Mouse (Mus musculus) gastrocnemius, adult 2 months (tissue): ENCODE measurements around the gene Nrros. TPM values are rescaled to one million over a fixed set of nuclear protein-coding genes. Genes with fewer than 3 reads are reported as not detected.

Source experiments
- DNase-seq: peaks from one replicate; pipeline ENCODE4 v3.0.0; 2022
- H3K27ac ChIP-seq: fragments of 200-600 bp; 2 replicates; pipeline ENCODE4 v1.8.1; 2022; ENCODE audit warnings: mild to moderate bottlenecking
- H3K4me3 ChIP-seq: fragments of 200-600 bp; 2 replicates; pipeline ENCODE4 v1.8.1; 2022; ENCODE audit warnings: mild to moderate bottlenecking, moderate library complexity
- CTCF ChIP-seq: fragments of 200-600 bp; IDR thresholded peaks from 2 replicates; pipeline ENCODE4 v1.8.1; 2022; ENCODE audit warnings: antibody characterized with exemption, mild to moderate bottlenecking, moderate library complexity
- intact Hi-C: fragments of 180-260 bp; cut with DNase I; formaldehyde crosslinking; loops from one replicate; pipeline ENCODE4 v1.15.1; 2025
- total RNA-seq, 2 experiments: library from RNA; stranded (reverse); gene quantifications; 2 replicates each; pipeline ENCODE4 v1.2.3; 2021

Gene Nrros
- total RNA-seq, 2 experiments from 2014 or later, result 1.6 TPM

GRCm38 (mm10) chr16:32125364-32125763, 40.0 kb downstream of the Nrros start:
- Histone ChIP-seq H3K27ac (no peak overlapping the region), H3K4me3 (no peak overlapping the region)
- intact Hi-C loops, result no loop called here
- no peak for DNase-seq
- no peak for TF ChIP-seq CTCF

GRCm38 (mm10) chr16:32124444-32125335, 40.7 kb downstream of the Nrros start:
- TF ChIP-seq CTCF, result no peak
- intact Hi-C loops, result no loop called here
- H3K4me3 ChIP-seq, result peak overlapping the region; percentile 45

GRCm38 (mm10) chr16:32124020-32124419, 41.4 kb downstream of the Nrros start:
- Histone ChIP-seq H3K27ac (no peak overlapping the region), H3K4me3 (no peak overlapping the region)
- intact Hi-C loops, result no loop called here
- no peak for TF ChIP-seq CTCF
- DNase-seq, result no peak

More at GRCm38 (mm10) chr16:32124444-32125335, 40.7 kb downstream of the Nrros start:
- no peak for DNase-seq
- H3K27ac ChIP-seq, result peak overlapping the region; percentile 38; the same call in 1 of the 2 replicates

- TF ChIP-seq CTCF, result peak; percentile 4; the same call in 1 of the 2 replicates
- intact Hi-C loops, result no loop called here
- no peak for DNase-seq
- H3K27ac ChIP-seq, result no peak overlapping the region
- no peak overlapping the region for H3K4me3 ChIP-seq
These were observed 44.9 kb downstream of the Nrros start for GRCm38 (mm10) chr16:32120454-32120853.

- TF ChIP-seq CTCF, result no peak
- Histone ChIP-seq H3K27ac (no peak overlapping the region), H3K4me3 (no peak overlapping the region)
- intact Hi-C loops, result loop anchor here (5.0 kb wide), 1 partner anchor 86 kb away; no protein-coding TSS in a partner anchor
- no peak for DNase-seq
These were observed 49.2 kb downstream of the Nrros start for GRCm38 (mm10) chr16:32116186-32116585.

GRCm38 (mm10) chr16:32115781-32116180, 49.6 kb downstream of the Nrros start:
- intact Hi-C loops, result loop anchor here (2.0 to 5.0 kb wide), 2 partner anchors 87 to 383 kb away; no protein-coding TSS in a partner anchor
- no peak for DNase-seq
- Histone ChIP-seq H3K4me3 (no peak overlapping the region), H3K27ac (no peak overlapping the region)
- no peak for TF ChIP-seq CTCF

GRCm38 (mm10) chr16:32114968-32115695, 50.3 kb downstream of the Nrros start:
- TF ChIP-seq CTCF, result no peak; the same call in 1 of the 2 replicates
- peak; percentile 84 for DNase-seq
- Histone ChIP-seq H3K27ac (peak overlapping the region; percentile 48), H3K4me3 (peak overlapping the region; percentile 26; the same call in 1 of the 2 replicates)
- intact Hi-C loops, result loop anchor here (2.0 to 5.0 kb wide), 2 partner anchors 87 to 384 kb away; no protein-coding TSS in a partner anchor

GRCm38 (mm10) chr16:32114406-32114805, 51.0 kb downstream of the Nrros start:
- intact Hi-C loops, result loop anchor here (2.0 kb wide), 1 partner anchor 384 kb away; no protein-coding TSS in a partner anchor
- no peak for DNase-seq
- no peak for TF ChIP-seq CTCF
- no peak overlapping the region for H3K4me3 ChIP-seq
- peak overlapping the region; percentile 67 for H3K27ac ChIP-seq

GRCm38 (mm10) chr16:32113541-32114218, 51.7 kb downstream of the Nrros start:
- DNase-seq, result peak; percentile 69
- Histone ChIP-seq H3K27ac (peak overlapping the region; percentile 67), H3K4me3 (peak overlapping the region; percentile 56)
- TF ChIP-seq CTCF, result no peak
- intact Hi-C loops, result loop anchor here (2.0 kb wide), 1 partner anchor 385 kb away; no protein-coding TSS in a partner anchor

- intact Hi-C loops, result no loop called here
- Histone ChIP-seq H3K27ac (no peak overlapping the region), H3K4me3 (no peak overlapping the region)
- TF ChIP-seq CTCF, result peak; percentile 32; the same call in 1 of the 2 replicates
- DNase-seq, result no peak
These were observed 54.3 kb downstream of the Nrros start for GRCm38 (mm10) chr16:32110951-32111699.

GRCm38 (mm10) chr16:32108578-32108977, 56.8 kb downstream of the Nrros start:
- Histone ChIP-seq H3K4me3 (no peak overlapping the region), H3K27ac (no peak overlapping the region)
- no peak for DNase-seq
- intact Hi-C loops, result no loop called here
- TF ChIP-seq CTCF, result no peak
